Mouse (Mus musculus) thymus, adult 2 months (tissue): ENCODE results near the gene Alox12e. TPM values are rescaled to one million over a fixed set of nuclear protein-coding genes. Genes with fewer than 3 reads are reported as not detected.

Experiments used
- DNase-seq: peaks from one replicate; pipeline ENCODE4 v3.0.0; 2021
- H3K27ac ChIP-seq: fragments of 200-500 bp; 2 replicates; pipeline ENCODE4 v1.5.1; 2012; ENCODE audit warnings: low read length, control low read depth; ENCODE audit not compliant: control insufficient read depth, insufficient read depth
- H3K27me3 ChIP-seq: fragments of 200-500 bp; 2 replicates; pipeline ENCODE4 v1.6.1; 2012; ENCODE audit warnings: mild to moderate bottlenecking, low read length, moderate library complexity, mixed read lengths; ENCODE audit not compliant: control insufficient read depth, insufficient read depth
- H3K36me3 ChIP-seq: fragments of 200-500 bp; 2 replicates; pipeline ENCODE4 v1.6.1; 2012; ENCODE audit warnings: mild to moderate bottlenecking, low read length, moderate library complexity; ENCODE audit not compliant: control insufficient read depth, insufficient read depth
- H3K4me1 ChIP-seq: fragments of 200-500 bp; replicated peaks from 2 replicates; pipeline ENCODE4 v1.6.1; 2012; ENCODE audit warnings: low read length; ENCODE audit not compliant: control insufficient read depth, insufficient read depth
- H3K4me3 ChIP-seq: fragments of 200-500 bp; 2 replicates; pipeline ENCODE4 v1.5.1; 2012; ENCODE audit warnings: mild to moderate bottlenecking, low read length, control low read depth, moderate library complexity; ENCODE audit not compliant: control insufficient read depth, insufficient read depth
- CTCF ChIP-seq: fragments of 200-500 bp; IDR thresholded peaks from 2 replicates; pipeline ENCODE4 v1.5.1; 2012; ENCODE audit warnings: mild to moderate bottlenecking, control low read depth, low read length, moderate library complexity, borderline replicate concordance; ENCODE audit not compliant: control insufficient read depth, poor library complexity, insufficient read depth; ENCODE audit errors: extremely low read depth
- POLR2A ChIP-seq: fragments of 200-500 bp; IDR thresholded peaks from 2 replicates; pipeline ENCODE4 v1.6.1; 2012; ENCODE audit warnings: mild to moderate bottlenecking, low read length, control low read depth, moderate library complexity; ENCODE audit not compliant: control insufficient read depth, poor library complexity, insufficient read depth; ENCODE audit errors: extremely low read depth
- WGBS: fragments of 180-500 bp; shearing (Covaris S2); methylation state at CpG from one replicate; pipeline ENCODE4 v1.1.7; 2018; 5-methylcytosine and 5-hydroxymethylcytosine counted together
- polyA plus RNA-seq: library from polyadenylated mRNA; depleted of rRNA; stranded (reverse); fragments of >200 nt; gene quantifications from 2 replicates; pipeline ENCODE4 v1.2.3, GENCODE M21; 2012

Gene Alox12e
- polyA plus RNA-seq, 1 experiment: 44.2 TPM

GRCm38 (mm10) chr11:70291235-70291634, 31.2 kb downstream of the Alox12e start:
- TF ChIP-seq CTCF: no peak
- no peak for TF ChIP-seq POLR2A
- peaks cover 33% of the 10 kb centered on the region for H3K4me1 ChIP-seq
- H3K36me3 ChIP-seq: no peaks in the 10 kb centered on the region
- H3K27me3 ChIP-seq: no peaks in the 10 kb centered on the region
- H3K27ac ChIP-seq: peak overlapping the region; percentile 59
- H3K4me3 ChIP-seq: no peak overlapping the region
- 4% methylated on average over 6 of the region's 6 CpGs for WGBS
- DNase-seq: peak; percentile 42

DNA sequence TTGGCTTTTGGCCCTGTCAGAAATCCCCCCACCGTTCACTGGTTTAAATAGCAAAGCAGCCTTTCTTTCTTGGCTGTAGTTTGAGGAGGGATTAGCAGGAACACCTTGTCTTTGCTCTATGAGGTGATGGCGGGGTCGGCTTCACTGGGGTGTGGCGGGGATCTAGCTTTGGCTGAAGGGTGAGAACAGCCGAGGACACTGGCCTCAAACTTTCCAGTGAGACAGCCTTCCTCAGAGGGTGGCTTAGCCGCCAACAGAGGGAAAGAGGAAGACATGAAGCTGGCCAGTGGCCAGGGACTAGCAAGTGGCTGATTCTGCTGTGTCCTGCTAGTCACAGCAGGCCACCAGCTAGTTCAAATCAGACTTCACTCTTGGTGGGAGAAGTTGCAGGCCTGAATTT, 33.2 kb downstream of the Alox12e start:
- TF ChIP-seq CTCF (no peak), POLR2A (no peak)
- no peak for DNase-seq
- 65% methylated on average over 6 of the region's 6 CpGs for WGBS
- Histone ChIP-seq H3K27ac (no peak overlapping the region), H3K27me3 (no peaks in the 10 kb centered on the region), H3K4me3 (no peak overlapping the region), H3K4me1 (peaks cover 45% of the 10 kb centered on the region), H3K36me3 (no peaks in the 10 kb centered on the region)

- Histone ChIP-seq H3K4me1 (peaks cover 49% of the 10 kb centered on the region), H3K27ac (no peak overlapping the region), H3K4me3 (no peak overlapping the region), H3K36me3 (no peaks in the 10 kb centered on the region), H3K27me3 (no peaks in the 10 kb centered on the region)
- WGBS: 95% methylated on average over 10 of the region's 10 CpGs
- TF ChIP-seq POLR2A: no peak
- TF ChIP-seq CTCF: no peak
- no peak for DNase-seq
Measured at GRCm38 (mm10) chr11:70288102-70288501, 34.3 kb downstream of the Alox12e start.

DNA sequence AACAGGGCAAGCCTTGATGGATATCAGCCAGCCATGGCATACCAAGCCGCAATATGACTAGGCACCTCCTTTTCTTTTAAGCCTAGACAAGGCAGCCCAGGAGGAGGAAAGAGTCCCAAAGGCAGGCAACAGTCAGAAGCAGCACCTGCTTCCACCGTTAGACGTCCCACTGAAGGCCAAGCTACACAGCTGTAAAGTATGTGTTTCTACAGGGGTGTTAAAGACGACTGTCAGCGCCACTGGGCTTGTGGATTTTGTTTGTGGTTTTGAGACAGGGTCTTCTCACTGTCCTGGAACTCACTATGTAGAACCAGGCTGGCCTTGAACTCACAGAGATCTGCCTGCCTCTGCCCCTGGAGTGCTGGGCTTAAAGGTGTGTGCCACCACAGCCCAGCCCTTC, 36.7 kb downstream of the Alox12e start:
- H3K4me3 ChIP-seq: no peak overlapping the region
- H3K4me1 ChIP-seq: peaks cover 43% of the 10 kb centered on the region
- no peaks in the 10 kb centered on the region for H3K27me3 ChIP-seq
- TF ChIP-seq POLR2A (no peak), CTCF (no peak)
- peak overlapping the region; percentile 84 for H3K27ac ChIP-seq
- H3K36me3 ChIP-seq: no peaks in the 10 kb centered on the region
- WGBS: 5% methylated on average over 5 of the region's 5 CpGs
- peak; percentile 56 for DNase-seq

- DNase-seq: no peak
- TF ChIP-seq POLR2A (no peak), CTCF (no peak)
- H3K4me1 ChIP-seq: peaks cover 47% of the 10 kb centered on the region
- 7% methylated on average over 3 of the region's 3 CpGs for WGBS
- no peaks in the 10 kb centered on the region for H3K27me3 ChIP-seq
- no peak overlapping the region for H3K27ac ChIP-seq
- no peaks in the 10 kb centered on the region for H3K36me3 ChIP-seq
- no peak overlapping the region for H3K4me3 ChIP-seq
Measured at GRCm38 (mm10) chr11:70284757-70285156, 37.7 kb downstream of the Alox12e start.

GRCm38 (mm10) chr11:70283666-70284065, 38.8 kb downstream of the Alox12e start:
- Histone ChIP-seq H3K4me1 (peaks cover 46% of the 10 kb centered on the region), H3K36me3 (no peaks in the 10 kb centered on the region), H3K27me3 (no peaks in the 10 kb centered on the region), H3K27ac (no peak overlapping the region), H3K4me3 (no peak overlapping the region)
- WGBS: 94% methylated on average over 4 of the region's 4 CpGs
- TF ChIP-seq CTCF: no peak
- TF ChIP-seq POLR2A: no peak
- no peak for DNase-seq

DNA sequence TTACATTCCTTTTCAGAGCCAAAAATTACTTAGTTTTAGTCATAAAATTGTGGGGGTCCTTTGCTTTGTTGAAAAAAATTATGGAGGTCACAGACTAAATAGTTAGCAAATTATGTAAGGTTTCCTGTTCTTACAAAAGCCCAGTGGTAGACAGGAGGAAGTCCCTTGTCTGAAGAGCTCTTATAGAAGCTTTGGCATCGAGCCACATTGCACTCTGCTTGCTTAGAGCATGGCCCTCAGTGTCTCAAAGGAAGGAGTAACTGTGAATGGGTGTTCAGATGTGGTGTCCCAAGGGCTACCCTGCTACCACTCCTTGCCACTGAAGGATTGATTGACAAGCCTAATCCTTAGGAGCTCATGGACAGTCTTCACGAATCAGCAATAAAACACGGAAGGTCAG, 42.0 kb downstream of the Alox12e start:
- TF ChIP-seq POLR2A (no peak), CTCF (no peak)
- no peaks in the 10 kb centered on the region for H3K27me3 ChIP-seq
- H3K4me1 ChIP-seq: peaks cover 33% of the 10 kb centered on the region
- 24% methylated on average over 3 of the region's 3 CpGs for WGBS
- H3K36me3 ChIP-seq: no peaks in the 10 kb centered on the region
- no peak for DNase-seq
- no peak overlapping the region for H3K4me3 ChIP-seq
- H3K27ac ChIP-seq: no peak overlapping the region
